28 mouse cellular contexts compared by ENCODE assay signal in the genomic region with DNA sequence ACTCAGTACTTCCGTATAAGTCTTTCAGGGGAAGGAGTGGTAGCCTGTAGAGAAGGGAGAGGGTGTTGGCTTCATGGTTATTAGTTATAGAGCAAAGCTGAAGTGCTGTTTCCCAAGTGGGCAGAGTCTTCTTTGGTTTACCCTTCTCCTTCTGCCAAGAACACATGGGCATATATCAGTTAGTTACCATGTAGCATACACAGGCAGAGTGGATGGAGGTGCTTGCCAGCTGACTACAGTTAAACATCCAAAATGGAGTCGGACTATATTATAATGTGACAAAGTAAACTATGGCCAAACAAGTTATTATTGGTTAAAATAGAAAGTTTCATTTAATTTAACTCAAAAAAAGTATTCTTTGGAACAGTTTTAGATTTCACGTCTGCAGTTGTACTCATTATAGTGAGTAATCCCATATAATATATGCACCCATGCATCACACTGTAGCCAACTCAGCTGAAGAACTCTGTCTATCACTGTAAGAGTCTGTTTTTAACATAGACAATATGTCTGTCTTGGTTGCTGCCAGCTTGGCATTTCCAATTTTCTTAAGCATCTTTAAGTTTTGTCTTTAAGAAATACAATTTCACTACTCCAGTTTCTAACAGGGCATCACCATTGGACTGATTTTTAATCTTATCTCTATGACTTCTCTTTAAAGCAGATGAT.
DNase-seq lines count a peak whose midpoint lies in the region; ATAC-seq and TF ChIP-seq lines count a peak whose summit lies in the region.
"Had no signal": no experiment of that assay in that cellular context is flagged by ENCODE, and none has a peak within 500 bp of the region (broad histone marks: within the 10 kb centered on the region; RNA-seq: fewer than 3 reads in every experiment).

No protein-coding gene starts in this region.

- no peak overlapping the region for H3K9ac ChIP-seq in forebrain, embryonic 14.5 days (ENCODE audit: low read length)
- H3K9ac ChIP-seq in forebrain, embryonic 11.5 days (ENCODE audit: low read length), result no peak overlapping the region
- H3K9ac ChIP-seq in midbrain, embryonic 11.5 days (ENCODE audit: low read length), result no peak overlapping the region
- no peak overlapping the region for H3K9ac ChIP-seq in midbrain, postnatal 0 days (replicated peaks; ENCODE audit: low read length, poor library complexity, severe bottlenecking)
- H3K9ac ChIP-seq in heart, adult 2 months (ENCODE audit: low read depth, low read length), result no peak overlapping the region
- H3K9ac ChIP-seq: embryonic facial prominence, embryonic 12.5 days; embryonic facial prominence, embryonic 15.5 days; heart, embryonic 13.5 days; hindbrain, embryonic 15.5 days had no signal

- H3K4me3 ChIP-seq in forebrain, embryonic 14.5 days (ENCODE audit: low read depth, low read length), result no peak overlapping the region
- no peak overlapping the region for H3K4me3 ChIP-seq in forebrain, embryonic 11.5 days (ENCODE audit: low read depth, low read length)
- H3K4me3 ChIP-seq in midbrain, embryonic 11.5 days (ENCODE audit: low read depth, low read length), result no peak overlapping the region
- no peak overlapping the region for H3K4me3 ChIP-seq in midbrain, postnatal 0 days (ENCODE audit: low read depth, low read length)
- no peak overlapping the region for H3K4me3 ChIP-seq in cortical plate, adult 2 months (ENCODE audit: insufficient read depth, low read length)
- no peak overlapping the region for H3K4me3 ChIP-seq in heart, adult 2 months
- H3K4me3 ChIP-seq: embryonic facial prominence, embryonic 12.5 days; embryonic facial prominence, embryonic 15.5 days; heart, embryonic 10.5 days; heart, embryonic 13.5 days; hindbrain, embryonic 15.5 days had no signal

- WGBS in forebrain, embryonic 14.5 days, result 84% methylated on average over 3 of the region's 3 CpGs
- 88% methylated on average over 3 of the region's 3 CpGs for WGBS in forebrain, embryonic 11.5 days
- WGBS in midbrain, embryonic 11.5 days, result 88% methylated on average over 3 of the region's 3 CpGs
- WGBS in midbrain, postnatal 0 days, result 90% methylated on average over 3 of the region's 3 CpGs
- WGBS in heart, adult 2 months, result 78% methylated on average over 3 of the region's 3 CpGs

- H3K4me1 ChIP-seq in forebrain, embryonic 14.5 days (ENCODE audit: control insufficient read depth, insufficient read depth, low read length), result no peaks in the 10 kb centered on the region
- no peaks in the 10 kb centered on the region for H3K4me1 ChIP-seq in forebrain, embryonic 11.5 days (replicated peaks; ENCODE audit: control insufficient read depth, insufficient read depth, low read length)
- no peaks in the 10 kb centered on the region for H3K4me1 ChIP-seq in midbrain, embryonic 11.5 days (ENCODE audit: control insufficient read depth, insufficient read depth, low read length)
- H3K4me1 ChIP-seq in midbrain, postnatal 0 days (ENCODE audit: insufficient read depth, low read length), result no peaks in the 10 kb centered on the region
- no peaks in the 10 kb centered on the region for H3K4me1 ChIP-seq in cortical plate, adult 2 months (ENCODE audit: control insufficient read depth, insufficient read depth, low read length)
- H3K4me1 ChIP-seq in heart, adult 2 months (ENCODE audit: control insufficient read depth, insufficient read depth, low read length), result no peaks in the 10 kb centered on the region
- H3K4me1 ChIP-seq: embryonic facial prominence, embryonic 12.5 days; embryonic facial prominence, embryonic 15.5 days; heart, embryonic 10.5 days; heart, embryonic 13.5 days; hindbrain, embryonic 15.5 days had no signal

- H3K27me3 ChIP-seq in forebrain, embryonic 14.5 days (replicated peaks; ENCODE audit: control insufficient read depth, insufficient read depth, low read length), result no peaks in the 10 kb centered on the region
- H3K27me3 ChIP-seq in forebrain, embryonic 11.5 days (ENCODE audit: control insufficient read depth, insufficient read depth, low read length), result no peaks in the 10 kb centered on the region
- H3K27me3 ChIP-seq in midbrain, embryonic 11.5 days (ENCODE audit: control insufficient read depth, insufficient read depth, low read length), result no peaks in the 10 kb centered on the region
- H3K27me3 ChIP-seq in midbrain, postnatal 0 days (ENCODE audit: insufficient read depth, low read length), result no peaks in the 10 kb centered on the region
- no peaks in the 10 kb centered on the region for H3K27me3 ChIP-seq in heart, adult 2 months (ENCODE audit: control insufficient read depth, insufficient read depth, low read length)
- H3K27me3 ChIP-seq: CH12.LX; embryonic facial prominence, embryonic 12.5 days; embryonic facial prominence, embryonic 15.5 days; heart, embryonic 13.5 days; hindbrain, embryonic 15.5 days; Patski had no signal

- TF ChIP-seq POLR2A in cortical plate, adult 2 months (IDR thresholded peaks at IDR 0.05; ENCODE audit: extremely low read depth, insufficient read depth, low read length), result no peak
- no peak for TF ChIP-seq POLR2A in heart, adult 2 months (IDR thresholded peaks at IDR 0.05; ENCODE audit: insufficient read depth, low read depth, low read length)

- no peak for TF ChIP-seq CTCF in midbrain, postnatal 0 days (IDR thresholded peaks at IDR 0.05)
- TF ChIP-seq CTCF in cortical plate, adult 2 months (IDR thresholded peaks at IDR 0.05; ENCODE audit: extremely low read depth, insufficient read depth, low read length), result no peak
- no peak for TF ChIP-seq CTCF in heart, adult 2 months (IDR thresholded peaks at IDR 0.05)

- TF ChIP-seq EP300 in heart, adult 2 months (IDR thresholded peaks at IDR 0.05; ENCODE audit: insufficient read depth, low read depth, low read length), result no peak

- peak; percentile 22 for DNase-seq in forebrain, embryonic 14.5 days (ENCODE audit: low spot score)
- no peak for DNase-seq in forebrain, embryonic 11.5 days (ENCODE audit: low spot score)
- DNase-seq in midbrain, embryonic 11.5 days (ENCODE audit: low spot score, missing footprints), result peak; percentile 33
- no peak for DNase-seq in midbrain, postnatal 0 days (ENCODE audit: low spot score)
- DNase-seq in telencephalon, adult 2 months (ENCODE audit: low read depth, low spot score), result peak; percentile 22
- no peak for DNase-seq in heart, adult 2 months
- no peak for DNase-seq in kidney, postnatal 25 days
- DNase-seq: adrenal gland, postnatal 10 days; adrenal gland, postnatal 36 days; B cell, adult 2 months; cerebellum, adult 18-20 months; cerebellum, adult 9-10 months; cerebellum, postnatal 14 days; gastrocnemius, postnatal 25 days; heart, adult 18-20 months; heart, postnatal 14 days; heart, postnatal 4 days; kidney, adult 2 months had no signal

- no peaks in the 10 kb centered on the region for H3K79me2 ChIP-seq in heart, adult 2 months (replicated peaks; ENCODE audit: control insufficient read depth, insufficient read depth, low read length)

- no peak overlapping the region for H3K27ac ChIP-seq in forebrain, embryonic 14.5 days (ENCODE audit: low read depth, low read length)
- no peak overlapping the region for H3K27ac ChIP-seq in forebrain, embryonic 11.5 days (ENCODE audit: low read depth, low read length)
- no peak overlapping the region for H3K27ac ChIP-seq in midbrain, embryonic 11.5 days (ENCODE audit: low read depth, low read length)
- H3K27ac ChIP-seq in midbrain, postnatal 0 days (ENCODE audit: low read depth, low read length), result no peak overlapping the region
- peak overlapping the region; percentile 46; the same call in 1 of the 2 replicates for H3K27ac ChIP-seq in cortical plate, adult 2 months (ENCODE audit: insufficient read depth, low read length)
- H3K27ac ChIP-seq in heart, adult 2 months, result no peak overlapping the region
- H3K27ac ChIP-seq: embryonic facial prominence, embryonic 12.5 days; embryonic facial prominence, embryonic 15.5 days; heart, embryonic 10.5 days; heart, embryonic 13.5 days; hindbrain, embryonic 15.5 days had no signal

- intact Hi-C loops in heart, adult 2 months (cut with DNase I), result no loop called here

- H3K4me2 ChIP-seq in forebrain, embryonic 14.5 days (ENCODE audit: low read length), result no peak overlapping the region
- H3K4me2 ChIP-seq in forebrain, embryonic 11.5 days (ENCODE audit: low read depth, low read length, severe bottlenecking), result no peak overlapping the region
- no peak overlapping the region for H3K4me2 ChIP-seq in midbrain, embryonic 11.5 days
- no peak overlapping the region for H3K4me2 ChIP-seq in midbrain, postnatal 0 days (ENCODE audit: low read depth, low read length, poor library complexity, severe bottlenecking)
- H3K4me2 ChIP-seq: embryonic facial prominence, embryonic 12.5 days; embryonic facial prominence, embryonic 15.5 days; heart, embryonic 13.5 days; hindbrain, embryonic 15.5 days had no signal

- no peaks in the 10 kb centered on the region for H3K9me3 ChIP-seq in forebrain, embryonic 14.5 days (replicated peaks; ENCODE audit: control insufficient read depth, low read length)
- H3K9me3 ChIP-seq in forebrain, embryonic 11.5 days (ENCODE audit: control insufficient read depth, low read length), result no peaks in the 10 kb centered on the region
- no peaks in the 10 kb centered on the region for H3K9me3 ChIP-seq in midbrain, embryonic 11.5 days (ENCODE audit: control insufficient read depth, low read length)
- H3K9me3 ChIP-seq in midbrain, postnatal 0 days (ENCODE audit: low read length), result no peaks in the 10 kb centered on the region
- H3K9me3 ChIP-seq: embryonic facial prominence, embryonic 12.5 days; embryonic facial prominence, embryonic 15.5 days; G1E; heart, embryonic 10.5 days; heart, embryonic 13.5 days; hindbrain, embryonic 15.5 days had no signal

- no peaks in the 10 kb centered on the region for H3K36me3 ChIP-seq in forebrain, embryonic 14.5 days (ENCODE audit: control insufficient read depth, insufficient read depth, low read length)
- no peaks in the 10 kb centered on the region for H3K36me3 ChIP-seq in forebrain, embryonic 11.5 days (ENCODE audit: control insufficient read depth, insufficient read depth, low read length)
- H3K36me3 ChIP-seq in midbrain, embryonic 11.5 days (ENCODE audit: control insufficient read depth, insufficient read depth, low read length), result no peaks in the 10 kb centered on the region
- no peaks in the 10 kb centered on the region for H3K36me3 ChIP-seq in midbrain, postnatal 0 days (ENCODE audit: insufficient read depth, low read length)
- H3K36me3 ChIP-seq in heart, adult 2 months (ENCODE audit: control insufficient read depth, insufficient read depth, low read length), result no peaks in the 10 kb centered on the region
- H3K36me3 ChIP-seq: embryonic facial prominence, embryonic 12.5 days; embryonic facial prominence, embryonic 15.5 days; G1E; heart, embryonic 10.5 days; heart, embryonic 13.5 days; hindbrain, embryonic 15.5 days had no signal

- peak; percentile 66; the same call in 1 of the 2 replicates for ATAC-seq in forebrain, embryonic 14.5 days
- no peak for ATAC-seq in forebrain, embryonic 11.5 days (replicated peaks; ENCODE audit: low FRiP score)
- no peak for ATAC-seq in midbrain, embryonic 11.5 days (ENCODE audit: low FRiP score)
- ATAC-seq in midbrain, postnatal 0 days (ENCODE audit: low FRiP score), result no peak
- ATAC-seq: intestine, postnatal 0 days; Patski had no signal

Comparison
In these comparisons a context has a peak if more than half of its experiments do, and no peak if none do; other contexts are left out.
1. DNase-seq: peak in forebrain, embryonic 14.5 days (single experiment), midbrain, embryonic 11.5 days (single experiment) and telencephalon, adult 2 months (single experiment); none in forebrain, embryonic 11.5 days (single experiment), midbrain, postnatal 0 days (single experiment), heart, adult 2 months (0 of 2) and kidney, postnatal 25 days (0 of 2).